Mouse (Mus musculus) neural tube, embryonic 14.5 days (tissue): ENCODE results near the gene Fndc3b. TPM values are rescaled to one million over a fixed set of nuclear protein-coding genes. Genes with fewer than 3 reads are reported as not detected.

Source experiments
- ATAC-seq: fragments of 200-750 bp; cut with Nextera tagmentation; 2 replicates; pipeline ENCODE4 v1.8.0; 2017; ENCODE audit warnings: low read depth, mild to moderate bottlenecking, moderate TSS enrichment, moderate library complexity
- H3K27ac ChIP-seq: fragments of 300-500 bp; sonication (generic); 2 replicates; pipeline ENCODE4 v1.5.1; 2014; ENCODE audit warnings: low read depth, mild to moderate bottlenecking, control low read depth, low read length, moderate library complexity, mixed read lengths
- H3K27me3 ChIP-seq: fragments of 300-500 bp; sonication (generic); 2 replicates; pipeline ENCODE4 v1.6.1; 2014; ENCODE audit warnings: low read length; ENCODE audit not compliant: control insufficient read depth, insufficient read depth
- H3K36me3 ChIP-seq: fragments of 300-500 bp; sonication (generic); 2 replicates; pipeline ENCODE4 v1.6.1; 2014; ENCODE audit warnings: low read length, mixed read lengths; ENCODE audit not compliant: control insufficient read depth, insufficient read depth
- H3K4me1 ChIP-seq: fragments of 300-500 bp; sonication (generic); 2 replicates; pipeline ENCODE4 v1.6.1; 2014; ENCODE audit warnings: low read length; ENCODE audit not compliant: control insufficient read depth, insufficient read depth
- H3K4me2 ChIP-seq: fragments of 300-500 bp; sonication (generic); 2 replicates; pipeline ENCODE4 v1.6.1; 2014; ENCODE audit warnings: mild to moderate bottlenecking, low read depth, low read length, control low read depth
- H3K4me3 ChIP-seq: fragments of 300-500 bp; sonication (generic); 2 replicates; pipeline ENCODE4 v1.5.1; 2014; ENCODE audit warnings: low read depth, low read length, control low read depth, mixed read lengths
- H3K9ac ChIP-seq: fragments of 300-500 bp; sonication (generic); replicated peaks from 2 replicates; pipeline ENCODE4 v1.6.1; 2014; ENCODE audit warnings: low read depth, mild to moderate bottlenecking, control low read depth, low read length, mixed read lengths
- H3K9me3 ChIP-seq: fragments of 300-500 bp; sonication (generic); 2 replicates; pipeline ENCODE4 v1.6.1; 2016; ENCODE audit warnings: low read length; ENCODE audit not compliant: control insufficient read depth
- WGBS: fragments of 180-500 bp; shearing (Covaris S2); extraction: QIAGEN DNeasy Blood & Tissue Kit; methylation state at CpG from one replicate; pipeline ENCODE4 v1.1.7; 2014; 5-methylcytosine and 5-hydroxymethylcytosine counted together
- polyA plus RNA-seq: library from polyadenylated mRNA; unstranded; fragments of >200 nt; fragmentation: Nextera tagmentation; extraction: Ambion mirVana; gene quantifications from 2 replicates; pipeline ENCODE4 v1.2.1, GENCODE M21; 2014

The Fndc3b gene
- polyA plus RNA-seq, 1 experiment from 2014 or later: 8.8 TPM

GRCm38 (mm10) chr3:27554325-27554724 is 156.8 kb downstream of the Fndc3b start:
- Histone ChIP-seq H3K36me3 (no peaks in the 10 kb centered on the region), H3K27ac (no peak overlapping the region), H3K27me3 (no peaks in the 10 kb centered on the region), H3K4me1 (no peaks in the 10 kb centered on the region), H3K4me3 (no peak overlapping the region), H3K9me3 (no peaks in the 10 kb centered on the region), H3K9ac (no peak overlapping the region), H3K4me2 (no peak overlapping the region)
- no peak for ATAC-seq
- WGBS: 48% methylated on average over 3 of the region's 3 CpGs

- WGBS: 86% methylated on average over 3 of the region's 3 CpGs
- Histone ChIP-seq H3K9me3 (no peaks in the 10 kb centered on the region), H3K27ac (no peak overlapping the region), H3K4me2 (no peak overlapping the region), H3K36me3 (no peaks in the 10 kb centered on the region), H3K4me3 (no peak overlapping the region), H3K9ac (no peak overlapping the region), H3K27me3 (no peaks in the 10 kb centered on the region), H3K4me1 (no peaks in the 10 kb centered on the region)
- no peak for ATAC-seq
Observed at GRCm38 (mm10) chr3:27553781-27554180, 157.3 kb downstream of the Fndc3b start.

GRCm38 (mm10) chr3:27551005-27551404 is 160.1 kb downstream of the Fndc3b start:
- no peak overlapping the region for H3K4me2 ChIP-seq
- no peak overlapping the region for H3K4me3 ChIP-seq
- H3K4me1 ChIP-seq: no peaks in the 10 kb centered on the region
- H3K9ac ChIP-seq: no peak overlapping the region
- no peaks in the 10 kb centered on the region for H3K27me3 ChIP-seq
- H3K36me3 ChIP-seq: no peaks in the 10 kb centered on the region
- ATAC-seq: no peak
- no peaks in the 10 kb centered on the region for H3K9me3 ChIP-seq
- H3K27ac ChIP-seq: no peak overlapping the region
- 93% methylated on average over 3 of the region's 3 CpGs for WGBS

- no peak for ATAC-seq
- Histone ChIP-seq H3K9me3 (no peaks in the 10 kb centered on the region), H3K4me3 (no peak overlapping the region), H3K4me1 (no peaks in the 10 kb centered on the region), H3K9ac (no peak overlapping the region), H3K36me3 (no peaks in the 10 kb centered on the region), H3K27ac (no peak overlapping the region), H3K27me3 (no peaks in the 10 kb centered on the region), H3K4me2 (no peak overlapping the region)
- 97% methylated on average over 1 of the region's 1 CpGs for WGBS
Observed at GRCm38 (mm10) chr3:27550409-27550808, 160.7 kb downstream of the Fndc3b start.

GRCm38 (mm10) chr3:27545651-27546050 is 165.5 kb downstream of the Fndc3b start:
- no peaks in the 10 kb centered on the region for H3K9me3 ChIP-seq
- 85% methylated on average over 3 of the region's 3 CpGs for WGBS

GRCm38 (mm10) chr3:27544061-27544460 is 167.0 kb downstream of the Fndc3b start:
- WGBS: 96% methylated on average over 11 of the region's 11 CpGs
- Histone ChIP-seq H3K36me3 (no peaks in the 10 kb centered on the region), H3K4me1 (no peaks in the 10 kb centered on the region), H3K9ac (no peak overlapping the region), H3K27me3 (no peaks in the 10 kb centered on the region), H3K9me3 (no peaks in the 10 kb centered on the region), H3K4me2 (no peak overlapping the region), H3K4me3 (no peak overlapping the region), H3K27ac (no peak overlapping the region)
- ATAC-seq: no peak

More at GRCm38 (mm10) chr3:27545651-27546050, 165.5 kb downstream of the Fndc3b start:
- ATAC-seq: no peak
- Histone ChIP-seq H3K27me3 (no peaks in the 10 kb centered on the region), H3K4me1 (no peaks in the 10 kb centered on the region), H3K4me3 (no peak overlapping the region), H3K36me3 (no peaks in the 10 kb centered on the region), H3K9ac (no peak overlapping the region), H3K4me2 (no peak overlapping the region), H3K27ac (no peak overlapping the region)

- no peak overlapping the region for H3K4me3 ChIP-seq
- no peak for ATAC-seq
- H3K9ac ChIP-seq: no peak overlapping the region
- no peaks in the 10 kb centered on the region for H3K4me1 ChIP-seq
- 95% methylated on average over 12 of the region's 12 CpGs for WGBS
- H3K36me3 ChIP-seq: no peaks in the 10 kb centered on the region
- no peaks in the 10 kb centered on the region for H3K9me3 ChIP-seq
- no peaks in the 10 kb centered on the region for H3K27me3 ChIP-seq
- H3K4me2 ChIP-seq: no peak overlapping the region
- H3K27ac ChIP-seq: no peak overlapping the region
Observed at GRCm38 (mm10) chr3:27541841-27542240, 169.3 kb downstream of the Fndc3b start.

- WGBS: 85% methylated on average over 3 of the region's 3 CpGs
- H3K9me3 ChIP-seq: no peaks in the 10 kb centered on the region
- ATAC-seq: no peak
- H3K4me3 ChIP-seq: no peak overlapping the region
- H3K4me2 ChIP-seq: no peak overlapping the region
- no peaks in the 10 kb centered on the region for H3K36me3 ChIP-seq
- no peak overlapping the region for H3K9ac ChIP-seq
- H3K27ac ChIP-seq: no peak overlapping the region
- H3K4me1 ChIP-seq: no peaks in the 10 kb centered on the region
- H3K27me3 ChIP-seq: no peaks in the 10 kb centered on the region
Observed at GRCm38 (mm10) chr3:27541181-27541580, 169.9 kb downstream of the Fndc3b start.

GRCm38 (mm10) chr3:27534208-27534607 is 176.9 kb downstream of the Fndc3b start:
- no peak overlapping the region for H3K27ac ChIP-seq
- 86% methylated on average over 3 of the region's 3 CpGs for WGBS

GRCm38 (mm10) chr3:27533721-27534120 is 177.4 kb downstream of the Fndc3b start:
- Histone ChIP-seq H3K36me3 (no peaks in the 10 kb centered on the region), H3K27me3 (no peaks in the 10 kb centered on the region), H3K9me3 (no peaks in the 10 kb centered on the region), H3K4me1 (no peaks in the 10 kb centered on the region), H3K27ac (no peak overlapping the region), H3K9ac (no peak overlapping the region), H3K4me3 (no peak overlapping the region), H3K4me2 (no peak overlapping the region)
- WGBS: 81% methylated on average over 4 of the region's 4 CpGs
- ATAC-seq: no peak

More at GRCm38 (mm10) chr3:27534208-27534607, 176.9 kb downstream of the Fndc3b start:
- Histone ChIP-seq H3K27me3 (no peaks in the 10 kb centered on the region), H3K9me3 (no peaks in the 10 kb centered on the region), H3K4me3 (no peak overlapping the region), H3K4me2 (no peak overlapping the region), H3K4me1 (no peaks in the 10 kb centered on the region), H3K9ac (no peak overlapping the region), H3K36me3 (no peaks in the 10 kb centered on the region)
- no peak for ATAC-seq
